Mouse (Mus musculus): ENCODE results near the gene Man1c1. TPM values are rescaled to one million over a fixed set of nuclear protein-coding genes. Genes with fewer than 3 reads are reported as not detected.

The Man1c1 gene
- polyA plus RNA-seq, 1 experiment = 6.9 TPM

GRCm38 (mm10) chr4:134645042-134645948, 58.8 kb downstream of the Man1c1 start:
- H3K4me1 ChIP-seq (ENCODE audit: control insufficient read depth, insufficient read depth, insufficient read length) = no peaks in the 10 kb centered on the region
- H3K27ac ChIP-seq (ENCODE audit: insufficient read depth, low read length) = no peak overlapping the region
- DNase-seq (ENCODE audit: low read depth in 1 of 2, low spot score in 2 of 2) = no peak
- no peaks in the 10 kb centered on the region for H3K27me3 ChIP-seq (ENCODE audit: control insufficient read depth, insufficient read depth, low read length)
- TF ChIP-seq POLR2A (IDR thresholded peaks at IDR 0.05; ENCODE audit: low read depth, low read length) (no peak), CTCF (IDR thresholded peaks at IDR 0.05; ENCODE audit: extremely low read depth, insufficient read depth, insufficient read length, insufficient replicate concordance) (no peak)
- WGBS = 91% methylated on average over 21 of the region's 21 CpGs
- no peak overlapping the region for H3K4me3 ChIP-seq (ENCODE audit: extremely low read depth, insufficient read depth, insufficient read length)
- H3K36me3 ChIP-seq (ENCODE audit: control insufficient read depth, insufficient read depth, low read length) = no peaks in the 10 kb centered on the region

- WGBS = 46% methylated on average over 6 of the region's 6 CpGs
- TF ChIP-seq CTCF (IDR thresholded peaks at IDR 0.05; ENCODE audit: extremely low read depth, insufficient read depth, insufficient read length, insufficient replicate concordance) (no peak), POLR2A (IDR thresholded peaks at IDR 0.05; ENCODE audit: low read depth, low read length) (no peak)
- H3K27me3 ChIP-seq (ENCODE audit: control insufficient read depth, insufficient read depth, low read length) = no peaks in the 10 kb centered on the region
- H3K36me3 ChIP-seq (ENCODE audit: control insufficient read depth, insufficient read depth, low read length) = no peaks in the 10 kb centered on the region
- H3K27ac ChIP-seq (ENCODE audit: insufficient read depth, low read length) = no peak overlapping the region
- no peak overlapping the region for H3K4me3 ChIP-seq (ENCODE audit: extremely low read depth, insufficient read depth, insufficient read length)
- H3K4me1 ChIP-seq (ENCODE audit: control insufficient read depth, insufficient read depth, insufficient read length) = no peaks in the 10 kb centered on the region
- DNase-seq (ENCODE audit: low read depth in 1 of 2, low spot score in 2 of 2) = no peak
These were observed 59.7 kb downstream of the Man1c1 start for GRCm38 (mm10) chr4:134644410-134644809.

DNA sequence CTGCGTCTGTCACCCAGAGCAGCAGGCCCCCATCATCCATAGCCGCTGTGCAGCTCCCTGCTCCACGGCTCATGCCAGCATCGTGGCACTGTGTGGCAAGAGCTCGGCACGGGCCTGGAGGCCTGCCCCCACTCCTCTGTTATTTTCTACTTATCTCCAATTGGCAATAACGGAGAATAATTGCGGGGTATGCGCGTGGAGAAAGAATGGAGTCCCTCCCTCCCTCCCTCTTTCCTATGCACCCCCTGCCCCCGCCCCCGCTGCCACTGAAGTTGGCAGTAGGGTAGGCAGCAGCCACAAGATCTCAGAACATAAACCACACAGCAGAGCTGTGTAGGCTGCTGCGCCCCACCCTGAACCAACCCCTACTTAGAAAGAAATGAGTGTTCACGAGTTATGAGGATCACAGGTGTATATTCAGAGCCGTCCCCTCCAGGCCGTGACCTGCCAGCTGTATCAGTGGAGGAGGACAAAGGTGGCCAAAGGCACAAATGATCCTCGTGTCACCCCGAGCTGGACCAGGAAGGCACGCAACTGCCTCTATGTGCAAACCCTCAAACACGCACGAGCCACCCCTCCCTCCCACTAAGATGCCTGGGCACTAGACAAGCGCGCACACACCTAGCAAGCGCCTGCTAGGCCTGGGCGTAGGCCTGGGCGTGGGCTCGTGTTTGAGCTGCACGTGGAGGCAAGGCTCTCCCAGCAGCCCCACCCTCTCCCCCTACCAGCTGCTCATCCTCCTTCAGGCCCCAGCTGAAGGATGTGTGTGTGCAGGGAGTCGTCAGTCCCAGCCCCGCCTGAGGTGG, 62.2 kb downstream of the Man1c1 start:
- no peaks in the 10 kb centered on the region for H3K27me3 ChIP-seq (ENCODE audit: control insufficient read depth, insufficient read depth, low read length)
- H3K27ac ChIP-seq (ENCODE audit: insufficient read depth, low read length) = 0 out of 2 replicates have a peak overlapping the region, but pooled peaks have one; percentile 13
- WGBS = 72% methylated on average over 30 of the region's 30 CpGs
- no peak for DNase-seq (ENCODE audit: low read depth in 1 of 2, low spot score in 2 of 2)
- no peaks in the 10 kb centered on the region for H3K4me1 ChIP-seq (ENCODE audit: control insufficient read depth, insufficient read depth, insufficient read length)
- no peak overlapping the region for H3K4me3 ChIP-seq (ENCODE audit: extremely low read depth, insufficient read depth, insufficient read length)
- no peaks in the 10 kb centered on the region for H3K36me3 ChIP-seq (ENCODE audit: control insufficient read depth, insufficient read depth, low read length)
- TF ChIP-seq POLR2A (IDR thresholded peaks at IDR 0.05; ENCODE audit: low read depth, low read length) (no peak), CTCF (IDR thresholded peaks at IDR 0.05; ENCODE audit: extremely low read depth, insufficient read depth, insufficient read length, insufficient replicate concordance) (no peak)

DNA sequence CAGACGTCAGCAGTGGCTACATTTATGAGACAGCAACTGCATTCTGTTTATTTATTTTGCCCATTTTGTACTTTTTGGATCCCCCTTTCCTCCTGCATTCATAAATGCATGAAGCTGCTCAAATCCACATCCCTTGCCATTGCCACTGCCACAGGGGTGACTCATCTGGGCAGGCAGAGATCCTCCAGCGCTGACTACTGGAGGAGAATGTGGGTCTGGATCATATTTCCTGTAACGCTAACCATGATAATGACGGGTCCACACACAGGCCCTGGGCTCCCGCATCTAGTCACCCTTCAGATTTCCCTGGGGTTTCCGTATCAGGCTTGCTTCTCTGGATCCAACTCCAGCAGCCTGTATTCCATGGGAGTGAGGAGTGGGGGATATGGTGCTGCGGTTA, 64.8 kb downstream of the Man1c1 start:
- Histone ChIP-seq H3K4me3 (ENCODE audit: extremely low read depth, insufficient read depth, insufficient read length) (no peak overlapping the region), H3K4me1 (ENCODE audit: control insufficient read depth, insufficient read depth, insufficient read length) (no peaks in the 10 kb centered on the region), H3K27me3 (ENCODE audit: control insufficient read depth, insufficient read depth, low read length) (no peaks in the 10 kb centered on the region), H3K27ac (ENCODE audit: insufficient read depth, low read length) (no peak overlapping the region), H3K36me3 (ENCODE audit: control insufficient read depth, insufficient read depth, low read length) (no peaks in the 10 kb centered on the region)
- 92% methylated on average over 7 of the region's 7 CpGs for WGBS
- no peak for DNase-seq (ENCODE audit: low read depth in 1 of 2, low spot score in 2 of 2)
- no peak for TF ChIP-seq POLR2A (IDR thresholded peaks at IDR 0.05; ENCODE audit: low read depth, low read length)
- no peak for TF ChIP-seq CTCF (IDR thresholded peaks at IDR 0.05; ENCODE audit: extremely low read depth, insufficient read depth, insufficient read length, insufficient replicate concordance)

DNA sequence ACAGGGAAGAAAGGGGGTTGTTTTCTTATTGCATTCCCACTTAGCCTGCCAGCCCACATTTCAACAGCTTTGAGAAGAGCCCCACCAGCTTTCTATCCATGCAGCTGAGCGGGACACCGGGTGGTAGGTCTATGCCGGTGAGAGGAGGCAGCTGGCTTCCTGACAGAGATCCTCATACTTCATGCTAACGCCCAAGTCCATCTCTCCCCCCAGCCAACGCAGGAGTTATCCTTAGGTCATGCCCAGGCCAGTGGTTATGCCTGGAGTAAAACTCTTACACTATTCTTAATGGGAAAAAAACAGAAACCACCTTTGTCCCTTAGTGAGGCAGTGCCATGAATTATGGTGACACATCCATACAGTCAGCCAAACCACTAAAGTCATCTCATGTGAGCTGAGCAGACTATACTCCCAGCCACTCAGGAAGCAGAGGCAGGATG, 66.0 kb downstream of the Man1c1 start:
- H3K36me3 ChIP-seq (ENCODE audit: control insufficient read depth, insufficient read depth, low read length) = no peaks in the 10 kb centered on the region
- DNase-seq (ENCODE audit: low read depth in 1 of 2, low spot score in 2 of 2) = no peak
- WGBS = 48% methylated on average over 5 of the region's 5 CpGs
- no peaks in the 10 kb centered on the region for H3K27me3 ChIP-seq (ENCODE audit: control insufficient read depth, insufficient read depth, low read length)
- no peak overlapping the region for H3K4me3 ChIP-seq (ENCODE audit: extremely low read depth, insufficient read depth, insufficient read length)
- no peak overlapping the region for H3K27ac ChIP-seq (ENCODE audit: insufficient read depth, low read length)
- no peaks in the 10 kb centered on the region for H3K4me1 ChIP-seq (ENCODE audit: control insufficient read depth, insufficient read depth, insufficient read length)
- TF ChIP-seq POLR2A (IDR thresholded peaks at IDR 0.05; ENCODE audit: low read depth, low read length) (no peak), CTCF (IDR thresholded peaks at IDR 0.05; ENCODE audit: extremely low read depth, insufficient read depth, insufficient read length, insufficient replicate concordance) (no peak)

DNA sequence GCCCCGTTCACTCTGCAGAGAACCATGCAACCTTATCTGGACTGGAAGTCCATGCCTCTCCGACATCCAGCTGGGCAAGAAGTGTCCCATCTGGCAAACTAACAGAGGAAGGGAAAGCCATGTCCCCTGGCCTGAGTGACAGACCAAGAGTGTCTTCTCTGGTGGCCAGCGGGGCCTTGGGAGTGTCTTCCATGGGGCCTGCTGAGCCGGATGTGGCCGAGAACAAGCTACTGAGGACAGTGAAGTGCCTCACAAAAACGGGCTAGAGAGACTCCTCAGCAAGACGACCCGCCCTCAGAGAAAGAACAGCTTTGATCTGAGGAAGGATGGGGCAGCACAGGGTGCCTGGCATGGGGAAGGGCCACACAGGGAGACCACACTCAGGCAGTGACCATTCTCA, 67.7 kb downstream of the Man1c1 start:
- Histone ChIP-seq H3K36me3 (ENCODE audit: control insufficient read depth, insufficient read depth, low read length) (no peaks in the 10 kb centered on the region), H3K4me1 (ENCODE audit: control insufficient read depth, insufficient read depth, insufficient read length) (no peaks in the 10 kb centered on the region), H3K27ac (ENCODE audit: insufficient read depth, low read length) (peak overlapping the region; percentile 18; the same call in 1 of the 2 replicates), H3K27me3 (ENCODE audit: control insufficient read depth, insufficient read depth, low read length) (no peaks in the 10 kb centered on the region), H3K4me3 (ENCODE audit: extremely low read depth, insufficient read depth, insufficient read length) (no peak overlapping the region)
- WGBS = 74% methylated on average over 8 of the region's 8 CpGs
- no peak for DNase-seq (ENCODE audit: low read depth in 1 of 2, low spot score in 2 of 2)
- TF ChIP-seq CTCF (IDR thresholded peaks at IDR 0.05; ENCODE audit: extremely low read depth, insufficient read depth, insufficient read length, insufficient replicate concordance) (no peak), POLR2A (IDR thresholded peaks at IDR 0.05; ENCODE audit: low read depth, low read length) (no peak)

Measured in spleen, adult 2 months (tissue).